Mouse (Mus musculus) bone marrow, adult 2 months (tissue): Measurements from ENCODE around the gene Zdhhc23.

Experiments
- CTCF ChIP-seq: fragments of 200-500 bp; IDR thresholded peaks from 2 replicates; pipeline ENCODE4 v1.5.1; 2011; ENCODE audit warnings: low read length, control low read depth; ENCODE audit not compliant: control insufficient read depth, insufficient read depth
- POLR2A ChIP-seq: fragments of 200-500 bp; IDR thresholded peaks from 2 replicates; pipeline ENCODE4 v1.6.1; 2011; ENCODE audit warnings: low read depth, mild to moderate bottlenecking, control low read depth, low read length, borderline replicate concordance; ENCODE audit not compliant: control insufficient read depth

DNA sequence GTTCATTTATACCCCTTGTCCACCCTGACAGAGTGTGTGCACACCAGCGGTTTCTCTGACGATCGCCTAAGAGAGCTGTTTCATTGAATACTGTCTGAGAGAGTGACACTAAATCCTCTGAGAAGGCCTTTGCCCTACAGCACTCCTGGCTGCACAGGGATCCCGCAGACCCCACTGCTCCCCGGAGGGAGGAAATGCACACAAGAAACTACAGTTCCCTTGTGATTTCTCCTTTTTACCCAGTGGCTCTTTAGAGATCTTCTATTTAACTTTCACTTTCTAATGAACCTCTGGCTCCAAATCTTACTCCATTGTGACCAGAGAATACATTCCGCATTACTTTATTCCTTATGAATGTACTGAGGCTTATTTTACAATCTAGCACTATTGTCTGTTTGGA, 46.6 kb upstream of the Zdhhc23 start:
- TF ChIP-seq POLR2A (no peak), CTCF (no peak)
